Mouse (Mus musculus) activated CD4-positive, CD25-positive, alpha-beta regulatory T cell, adult 9 weeks (primary cell): Measurements from ENCODE around the gene Olfr323. TPM values are rescaled to one million over a fixed set of nuclear protein-coding genes. Genes with fewer than 3 reads are reported as not detected.

Source experiments
- polyA plus RNA-seq: library from polyadenylated mRNA; unstranded; fragments of 100-300 nt; shearing (Covaris generic); gene quantifications from one replicate; pipeline ENCODE4 v1.2.1, GENCODE M21; 2017

The Olfr323 gene
- not detected for polyA plus RNA-seq

GRCm38 (mm10) chr11:58630401-58630800 lies at the start of gene Olfr323:
Gene Olfr323, minus strand, starts transcription at chr11:58630501.

DNA sequence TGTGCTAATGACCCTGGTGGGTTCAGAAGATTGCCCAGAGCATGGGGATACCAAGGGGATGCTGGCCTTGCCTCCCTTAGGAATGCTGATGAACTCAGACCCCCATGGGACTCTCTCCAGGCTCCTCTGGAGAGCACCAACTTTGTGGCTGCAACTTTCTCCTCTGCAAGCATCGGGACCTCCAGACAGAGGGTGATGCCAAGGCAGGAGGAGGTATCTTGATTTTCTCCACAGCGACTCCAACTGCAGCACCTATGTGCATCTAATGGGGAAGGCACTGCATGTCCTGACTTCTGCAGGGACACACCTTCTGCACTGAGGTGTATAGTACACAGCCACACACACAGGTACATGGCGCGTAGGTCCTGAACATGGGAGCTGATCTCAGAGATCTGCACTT lies 28.3 kb upstream of the Olfr323 start, which contains the start of gene Olfr322:
TSS of gene Olfr322 (plus strand) at position 187 of the 400 bp plus-strand sequence.

DNA sequence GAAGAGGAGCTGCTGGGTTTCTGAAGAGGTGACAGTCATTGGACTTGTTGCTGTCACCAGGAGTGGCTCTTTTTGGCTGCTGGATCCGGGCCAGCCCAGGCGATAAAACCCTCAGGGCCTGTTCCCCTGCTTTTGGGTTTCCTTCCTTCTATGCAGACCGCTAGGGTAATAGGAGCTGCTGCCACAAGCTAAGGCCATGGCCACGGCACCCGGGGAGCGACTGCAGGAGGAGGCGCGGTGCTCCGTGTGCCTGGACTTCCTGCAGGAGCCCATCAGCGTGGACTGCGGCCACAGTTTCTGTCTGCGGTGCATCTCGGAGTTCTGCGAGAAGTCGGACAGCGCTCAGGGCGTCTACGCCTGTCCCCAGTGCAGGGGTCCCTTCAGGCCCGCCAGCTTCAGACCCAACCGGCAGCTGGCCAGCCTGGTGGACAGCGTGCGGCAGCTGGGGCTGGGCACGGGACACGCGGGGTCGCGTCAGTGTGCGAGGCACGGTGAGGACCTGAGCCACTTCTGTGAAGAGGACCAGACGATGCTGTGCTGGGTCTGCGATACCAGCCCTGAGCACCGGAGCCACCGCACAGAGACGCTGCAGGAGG lies 10.1 kb upstream of the Olfr323 start, which contains the start of gene Trim58:
TSS of gene Trim58 (plus strand) at position 194 of the 596 bp plus-strand sequence.

DNA sequence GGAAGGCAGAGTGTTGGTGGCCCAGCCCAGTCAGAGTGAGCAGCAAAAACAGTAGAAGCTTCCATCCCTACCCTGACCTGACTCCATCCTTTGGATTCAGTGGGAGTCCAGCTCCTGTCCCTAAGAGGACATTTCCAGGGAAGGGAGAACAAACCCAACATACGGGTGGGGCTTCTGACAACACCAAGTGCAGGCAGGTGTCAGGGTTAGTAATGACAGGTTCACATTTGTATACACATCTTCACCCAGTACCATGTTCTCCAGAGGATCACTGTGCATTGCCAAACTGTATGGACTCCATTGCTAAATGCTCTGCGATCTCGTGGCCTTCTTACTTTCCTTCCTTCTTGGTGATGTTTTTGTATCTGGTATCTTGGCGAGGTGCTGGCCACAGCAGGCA lies 14.3 kb downstream of the Olfr323 start, which contains the start of gene 2210407C18Rik:
TSS of gene 2210407C18Rik (minus strand) at position 101 of the 400 bp plus-strand sequence.

DNA sequence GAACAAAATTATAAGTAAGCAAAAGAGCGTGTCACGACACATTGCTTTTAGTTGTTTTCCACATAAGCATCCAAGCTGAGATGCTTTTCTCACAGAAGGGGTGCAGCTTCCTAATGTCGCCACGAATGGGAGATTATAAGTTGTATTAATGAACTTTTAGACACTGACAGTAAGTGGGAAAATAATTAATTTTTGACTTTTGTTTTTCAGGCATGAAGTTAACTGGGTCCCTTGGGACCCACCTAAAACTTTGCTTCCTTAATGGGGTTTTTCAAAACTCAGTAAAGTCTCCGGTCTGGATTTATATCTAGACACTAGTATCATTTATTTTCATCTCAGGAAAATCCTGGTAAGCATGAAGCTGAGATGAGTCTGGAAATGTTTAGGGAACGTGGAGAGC lies 35.5 kb downstream of the Olfr323 start, which contains the start of gene Olfr324:
TSS of gene Olfr324 (plus strand) at position 301 of the 400 bp plus-strand sequence.

DNA sequence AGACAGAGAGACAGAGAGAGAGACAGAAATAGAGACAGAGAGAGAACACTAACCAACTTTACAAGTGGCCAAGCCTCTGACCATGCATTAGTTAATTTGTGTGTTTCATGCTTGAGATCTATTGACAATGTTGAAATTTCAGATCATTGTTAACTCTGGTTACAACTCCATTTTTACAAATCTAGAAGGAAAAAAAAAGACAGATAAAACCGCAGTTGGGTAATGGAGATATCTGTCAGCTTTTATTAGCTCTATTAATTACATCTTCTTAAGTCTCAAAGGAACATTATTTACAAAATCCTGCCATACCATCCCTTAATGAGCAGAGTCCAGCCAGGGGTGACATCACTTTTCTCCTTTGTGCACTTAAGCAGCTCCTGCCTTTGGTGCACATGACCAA lies 52.9 kb downstream of the Olfr323 start, which contains the start of gene Olfr325:
TSS of gene Olfr325 (plus strand) at position 301 of the 400 bp plus-strand sequence.

Other genes starting within 250 kb of the Olfr323 start
- gene 1810065E05Rik, start 209.4 kb downstream of the Olfr323 start, polyA plus RNA-seq = not detected
- gene Gm12253, start 197.9 kb downstream of the Olfr323 start, polyA plus RNA-seq = not detected
- gene Lypd9, start 177.6 kb downstream of the Olfr323 start, polyA plus RNA-seq = not detected
- not detected for gene Olfr30, start 168.2 kb downstream of the Olfr323 start, polyA plus RNA-seq
- gene Olfr332, start 137.9 kb downstream of the Olfr323 start, polyA plus RNA-seq = 0.07 TPM
- not detected for gene Olfr331, start 127.9 kb downstream of the Olfr323 start, polyA plus RNA-seq
- not detected for gene Olfr330, start 95.7 kb downstream of the Olfr323 start, polyA plus RNA-seq
- gene Olfr329-ps, start 84.1 kb downstream of the Olfr323 start, polyA plus RNA-seq = not detected
- gene Olfr328, start 74.9 kb downstream of the Olfr323 start, polyA plus RNA-seq = not detected
- not detected for gene Olfr224, start 59.9 kb downstream of the Olfr323 start, polyA plus RNA-seq
- not detected for gene Olfr325, start 52.8 kb downstream of the Olfr323 start, polyA plus RNA-seq
- gene Olfr324, start 35.4 kb downstream of the Olfr323 start, polyA plus RNA-seq = not detected
- gene 2210407C18Rik, start 14.4 kb downstream of the Olfr323 start, polyA plus RNA-seq = not detected
- gene Trim58, start 10.0 kb upstream of the Olfr323 start, polyA plus RNA-seq = not detected
- gene Olfr322, start 28.3 kb upstream of the Olfr323 start, polyA plus RNA-seq = not detected
- gene Olfr320, start 50.6 kb upstream of the Olfr323 start, polyA plus RNA-seq = not detected
- gene Olfr319, start 68.7 kb upstream of the Olfr323 start, polyA plus RNA-seq = not detected
- gene Olfr318, start 93.5 kb upstream of the Olfr323 start, polyA plus RNA-seq = not detected
- not detected for gene Olfr317, start 108.7 kb upstream of the Olfr323 start, polyA plus RNA-seq
- gene Olfr316, start 122.2 kb upstream of the Olfr323 start, polyA plus RNA-seq = not detected
- gene Olfr315, start 142.7 kb upstream of the Olfr323 start, polyA plus RNA-seq = not detected
- not detected for gene Olfr314, start 152.5 kb upstream of the Olfr323 start, polyA plus RNA-seq
- gene Fam183b, start 171.5 kb upstream of the Olfr323 start, polyA plus RNA-seq = not detected
- gene Olfr313, start 184.5 kb upstream of the Olfr323 start, polyA plus RNA-seq = not detected
- not detected for gene Olfr312, start 198.7 kb upstream of the Olfr323 start, polyA plus RNA-seq
- not detected for gene Olfr311, start 208.8 kb upstream of the Olfr323 start, polyA plus RNA-seq
- gene Gm12258, start 216.7 kb upstream of the Olfr323 start, polyA plus RNA-seq = 9.8 TPM
- gene 2810021J22Rik, start 236.7 kb upstream of the Olfr323 start, polyA plus RNA-seq = 16.4 TPM